Mouse (Mus musculus): ENCODE data around the gene Celf1.

GRCm38 (mm10) chr2:90965466-90966080, 25.4 kb downstream of the Celf1 start:
- TF ChIP-seq POLR2A (IDR thresholded peaks at IDR 0.05; ENCODE audit: low read depth, low read length): no peak
- TF ChIP-seq TCF12 (IDR thresholded peaks at IDR 0.05; ENCODE audit: low read depth, low read length): no peak
- TF ChIP-seq CTCF (conservative IDR thresholded peaks at IDR 0.05 in 1 of 2, IDR thresholded peaks at IDR 0.05 in 1 of 2; ENCODE audit: low read depth in 2 of 2, low read length in 2 of 2): no peak
- TF ChIP-seq ZKSCAN1 (IDR thresholded peaks at IDR 0.05; ENCODE audit: borderline replicate concordance, low read depth, low read length): no peak
- no peak for TF ChIP-seq UBTF (IDR thresholded peaks at IDR 0.05; ENCODE audit: low read depth, low read length)
- no peak for TF ChIP-seq EP300 (IDR thresholded peaks at IDR 0.05; ENCODE audit: low read length)
- TF ChIP-seq TBP (conservative IDR thresholded peaks at IDR 0.05; ENCODE audit: low read depth, low read length): no peak
- no peak for TF ChIP-seq ELF1 (IDR thresholded peaks at IDR 0.05; ENCODE audit: low read depth, low read length)
- TF ChIP-seq USF1 (IDR thresholded peaks at IDR 0.05; ENCODE audit: low read depth, low read length): no peak
- TF ChIP-seq MAFK (IDR thresholded peaks at IDR 0.05; ENCODE audit: insufficient replicate concordance, low read length): no peak
